Mouse (Mus musculus) activated CD4-positive, CD25-positive, alpha-beta regulatory T cell, adult 4 months (primary cell): Measurements from ENCODE around the gene Atp2b4. TPM values are rescaled to one million over a fixed set of nuclear protein-coding genes. Genes with fewer than 3 reads are reported as not detected.
A peak's percentile ranks its signal among the peaks of the same experiment; 100 is the strongest.
"Not testable (repeated sequence)": the region's sequence is repeated elsewhere in the genome, so short reads cannot be mapped to it uniquely, and the experiment has no call there.

ENCODE experiments used
- ATAC-seq: one replicate; pipeline ENCODE4 v1.8.0; 2017
- polyA plus RNA-seq, 2 experiments: library from polyadenylated mRNA; unstranded; fragments of 100-300 nt; shearing (Covaris generic); gene quantifications; one replicate each; pipeline ENCODE4 v1.2.1; 2017

Atp2b4 gene
- polyA plus RNA-seq, 2 experiments from 2014 or later = 17.8 to 19.0 TPM

GRCm38 (mm10) chr1:133693536-133694114 is 107.2 kb downstream of the Atp2b4 start:
- no peak for ATAC-seq

- ATAC-seq = no peak
These were observed 108.6 kb downstream of the Atp2b4 start for GRCm38 (mm10) chr1:133692195-133692594.

GRCm38 (mm10) chr1:133691046-133691445 is 109.8 kb downstream of the Atp2b4 start:
- ATAC-seq = no peak

- ATAC-seq = peak; percentile 91
These were observed 110.9 kb downstream of the Atp2b4 start, which contains the start of gene Lax1 for GRCm38 (mm10) chr1:133689897-133690296. Gene Lax1, minus strand, starts transcription at chr1:133690108.

- ATAC-seq = no peak
These were observed 112.5 kb downstream of the Atp2b4 start for GRCm38 (mm10) chr1:133688301-133688700.

GRCm38 (mm10) chr1:133685749-133686519 is 114.9 kb downstream of the Atp2b4 start:
- ATAC-seq = no peak

- ATAC-seq = no peak
These were observed 129.0 kb downstream of the Atp2b4 start for GRCm38 (mm10) chr1:133671801-133672200.

GRCm38 (mm10) chr1:133671266-133671665 is 129.6 kb downstream of the Atp2b4 start:
- no peak for ATAC-seq

GRCm38 (mm10) chr1:133670776-133671175 is 130.1 kb downstream of the Atp2b4 start:
- ATAC-seq = no peak

- no peak for ATAC-seq
These were observed 130.7 kb downstream of the Atp2b4 start for GRCm38 (mm10) chr1:133670190-133670589.

GRCm38 (mm10) chr1:133668618-133669017 is 132.2 kb downstream of the Atp2b4 start:
- ATAC-seq = no peak

GRCm38 (mm10) chr1:133667721-133668120 is 133.1 kb downstream of the Atp2b4 start:
- ATAC-seq = no peak

GRCm38 (mm10) chr1:133665713-133666112 is 135.1 kb downstream of the Atp2b4 start:
- ATAC-seq = not testable (repeated sequence)

GRCm38 (mm10) chr1:133664203-133664970 is 136.5 kb downstream of the Atp2b4 start:
- no peak for ATAC-seq

- ATAC-seq = no peak
These were observed 137.4 kb downstream of the Atp2b4 start for GRCm38 (mm10) chr1:133663427-133663826.

- no peak for ATAC-seq
These were observed 137.9 kb downstream of the Atp2b4 start for GRCm38 (mm10) chr1:133662941-133663340.

- peak; percentile 100 for ATAC-seq
These were observed 139.5 kb downstream of the Atp2b4 start, which contains the start of gene Gm38394 for GRCm38 (mm10) chr1:133661203-133661933. Gene Gm38394, minus strand, starts transcription at chr1:133661318.

GRCm38 (mm10) chr1:133660466-133661202 is 140.2 kb downstream of the Atp2b4 start, which contains the start of gene Zbed6:
Gene Zbed6, minus strand, starts transcription at chr1:133660885.
- ATAC-seq = peak; percentile 50

- ATAC-seq = no peak
These were observed 142.0 kb downstream of the Atp2b4 start for GRCm38 (mm10) chr1:133658878-133659277.

- ATAC-seq = no peak
These were observed 144.0 kb downstream of the Atp2b4 start for GRCm38 (mm10) chr1:133656811-133657210.

GRCm38 (mm10) chr1:133653033-133653432 is 147.8 kb downstream of the Atp2b4 start:
- ATAC-seq = no peak
